Mouse (Mus musculus): ENCODE data around the gene Xlr5c.

GRCm38 (mm10) chrX:73342068-73342467, 49.3 kb upstream of the Xlr5c start:
- no peak for TF ChIP-seq CTCF (IDR thresholded peaks at IDR 0.05; ENCODE audit: insufficient read depth, low read length)
- TF ChIP-seq POLR2A (IDR thresholded peaks at IDR 0.05; ENCODE audit: borderline replicate concordance, extremely low read depth, low read depth, low read length) = no peak
